In genomic region chr1:138593922-138594321, GRCm38 (mm10) we compare ENCODE assay signal across 20 mouse cellular contexts.
"Had no signal": no experiment of that assay in that cellular context is flagged by ENCODE, and none has a peak within 500 bp of the region (broad histone marks: within the 10 kb centered on the region; RNA-seq: fewer than 3 reads in every experiment).

No protein-coding gene starts in this region.

- H3K9ac ChIP-seq: liver, embryonic 13.5 days; liver, embryonic 15.5 days; lung, embryonic 14.5 days; midbrain, embryonic 12.5 days; neural tube, embryonic 13.5 days; neural tube, embryonic 15.5 days had no signal

- H3K27me3 ChIP-seq: liver, embryonic 13.5 days; liver, embryonic 15.5 days; midbrain, embryonic 12.5 days; neural tube, embryonic 13.5 days; neural tube, embryonic 15.5 days had no signal

- H3K4me2 ChIP-seq: liver, embryonic 13.5 days; liver, embryonic 15.5 days; lung, embryonic 14.5 days; midbrain, embryonic 12.5 days; neural tube, embryonic 13.5 days; neural tube, embryonic 15.5 days had no signal

- H3K9me3 ChIP-seq: liver, embryonic 13.5 days; liver, embryonic 15.5 days; midbrain, embryonic 10.5 days; midbrain, embryonic 12.5 days; neural tube, embryonic 13.5 days; neural tube, embryonic 15.5 days had no signal

- H3K36me3 ChIP-seq: liver, embryonic 13.5 days; liver, embryonic 15.5 days; neural tube, embryonic 13.5 days; neural tube, embryonic 15.5 days had no signal

- H3K4me3 ChIP-seq: liver, embryonic 13.5 days; liver, embryonic 15.5 days; midbrain, embryonic 10.5 days; midbrain, embryonic 12.5 days; myocyte; neural tube, embryonic 13.5 days; neural tube, embryonic 15.5 days had no signal

- H3K4me1 ChIP-seq: liver, embryonic 13.5 days; liver, embryonic 15.5 days; neural tube, embryonic 13.5 days; neural tube, embryonic 15.5 days had no signal

- H3K27ac ChIP-seq: liver, embryonic 13.5 days; liver, embryonic 15.5 days; midbrain, embryonic 10.5 days; midbrain, embryonic 12.5 days; neural tube, embryonic 13.5 days; neural tube, embryonic 15.5 days had no signal

- DNase-seq: liver, embryonic 13.5 days; lung, adult 18-20 months; lung, embryonic 14.5 days; lung, postnatal 10 days; lung, postnatal 4 days; midbrain, embryonic 14.5 days; right cerebral cortex, adult 18-20 months; right cerebral cortex, postnatal 25 days; right cerebral cortex, postnatal 4 days; spleen, adult 18-20 months; thymus, adult 2 months; thymus, postnatal 25 days; thymus, postnatal 4 days had no signal

- ATAC-seq: midbrain, embryonic 16.5 days had no signal
